Comparison of ENCODE assay signal across 12 mouse cellular contexts in the genomic region with DNA sequence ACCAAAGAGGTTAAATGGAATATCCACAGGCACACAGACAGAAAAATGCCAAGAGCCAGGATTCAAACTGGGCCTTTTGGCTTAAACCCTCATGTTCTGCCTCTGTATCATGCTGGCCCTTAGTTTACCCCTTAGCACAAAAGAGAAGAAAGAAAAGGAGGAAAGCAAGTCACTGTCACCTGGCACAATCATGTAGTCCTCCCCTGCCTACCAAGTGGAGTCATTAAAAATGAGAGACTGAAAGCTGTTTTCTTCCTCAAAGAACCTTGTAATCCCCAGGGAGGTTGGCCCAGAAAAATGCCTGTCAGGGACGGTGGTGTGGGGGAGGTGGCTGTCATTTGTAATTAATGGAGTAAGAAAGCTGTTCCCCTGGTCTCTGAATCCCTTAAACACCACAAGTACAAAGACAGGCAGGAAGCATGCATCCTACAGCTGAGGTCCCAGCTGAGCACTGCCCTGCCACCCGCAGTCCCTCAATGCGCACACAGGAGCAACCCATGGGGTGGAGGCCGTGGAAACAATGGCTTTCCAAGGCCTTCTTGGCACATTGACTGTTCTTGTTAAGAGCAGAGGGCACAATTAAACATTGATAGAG.
A peak's percentile ranks its signal among the peaks of the same experiment; 100 is the strongest.
DNase-seq lines count a peak whose midpoint lies in the region; ATAC-seq and TF ChIP-seq lines count a peak whose summit lies in the region.
"Had no signal": no experiment of that assay in that cellular context is flagged by ENCODE, and none has a peak within 500 bp of the region (broad histone marks: within the 10 kb centered on the region; RNA-seq: fewer than 3 reads in every experiment).

No protein-coding gene starts in this region.

- no peaks in the 10 kb centered on the region for H3K9me3 ChIP-seq in kidney, embryonic 16.5 days (ENCODE audit: low read length)
- no peaks in the 10 kb centered on the region for H3K9me3 ChIP-seq in forebrain, postnatal 0 days (ENCODE audit: low read length)
- no peaks in the 10 kb centered on the region for H3K9me3 ChIP-seq in midbrain, embryonic 12.5 days
- H3K9me3 ChIP-seq: embryonic facial prominence, embryonic 13.5 days; liver, embryonic 15.5 days had no signal

- no peak for DNase-seq in kidney, adult 2 months
- peak; percentile 28 for DNase-seq in forebrain, postnatal 0 days
- DNase-seq in layer of hippocampus, postnatal 36 days, result no peak
- no peak for DNase-seq in spleen, adult 18-20 months
- DNase-seq in right cerebral cortex, postnatal 36 days (ENCODE audit: low spot score in 2 of 2), result no peak
- DNase-seq: cerebellum, adult 11-12 months had no signal

- no peak for TF ChIP-seq CTCF in kidney, adult 2 months (conservative IDR thresholded peaks at IDR 0.05; ENCODE audit: insufficient read depth, insufficient read length, low read depth, low read length)
- no peak for TF ChIP-seq CTCF in forebrain, postnatal 0 days (IDR thresholded peaks at IDR 0.05; ENCODE audit: low read depth)
- no peak for TF ChIP-seq CTCF in olfactory bulb, adult 2 months (IDR thresholded peaks at IDR 0.05; ENCODE audit: insufficient read depth, low read depth, low read length)

- H3K27ac ChIP-seq in kidney, embryonic 16.5 days (ENCODE audit: low read length), result no peak overlapping the region
- H3K27ac ChIP-seq in kidney, adult 2 months (ENCODE audit: insufficient read depth, low read depth, low read length), result no peak overlapping the region
- peak overlapping the region; percentile 62 for H3K27ac ChIP-seq in forebrain, postnatal 0 days (ENCODE audit: low read depth, low read length)
- H3K27ac ChIP-seq in midbrain, embryonic 12.5 days (replicated peaks), result peak overlapping the region; percentile 81
- peak overlapping the region; percentile 85 for H3K27ac ChIP-seq in olfactory bulb, adult 2 months (ENCODE audit: insufficient read depth, low read depth, low read length)
- H3K27ac ChIP-seq: embryonic facial prominence, embryonic 13.5 days; liver, embryonic 15.5 days had no signal

- no peak overlapping the region for H3K4me2 ChIP-seq in kidney, embryonic 16.5 days (replicated peaks; ENCODE audit: low read depth, low read length)
- no peak overlapping the region for H3K4me2 ChIP-seq in forebrain, postnatal 0 days (ENCODE audit: low read depth)
- no peak overlapping the region for H3K4me2 ChIP-seq in midbrain, embryonic 12.5 days (replicated peaks)
- H3K4me2 ChIP-seq: embryonic facial prominence, embryonic 13.5 days; heart, embryonic 11.5 days; liver, embryonic 15.5 days had no signal

- no peak overlapping the region for H3K9ac ChIP-seq in kidney, embryonic 16.5 days (replicated peaks; ENCODE audit: low read length)
- H3K9ac ChIP-seq in forebrain, postnatal 0 days, result no peak overlapping the region
- no peak overlapping the region for H3K9ac ChIP-seq in midbrain, embryonic 12.5 days (replicated peaks)
- H3K9ac ChIP-seq: embryonic facial prominence, embryonic 13.5 days; liver, embryonic 15.5 days had no signal

- WGBS in kidney, embryonic 16.5 days, result 20% methylated on average over 4 of the region's 4 CpGs
- 22% methylated on average over 4 of the region's 4 CpGs for whole genome bisulfite sequencing in kidney, adult 2 months
- 14% methylated on average over 4 of the region's 4 CpGs for whole genome bisulfite sequencing in forebrain, postnatal 0 days
- WGBS in midbrain, embryonic 12.5 days, result 10% methylated on average over 4 of the region's 4 CpGs
- WGBS in olfactory bulb, adult 2 months, result 17% methylated on average over 4 of the region's 4 CpGs

- ATAC-seq in kidney, embryonic 16.5 days (ENCODE audit: low FRiP score, low TSS enrichment), result peak; percentile 54; the same call in 1 of the 2 replicates
- ATAC-seq in forebrain, postnatal 0 days, result peak; percentile 65
- peak; percentile 92 for ATAC-seq in midbrain, embryonic 12.5 days (ENCODE audit: low FRiP score, low read depth)

- no peak for TF ChIP-seq POLR2A in kidney, adult 2 months (IDR thresholded peaks at IDR 0.05; ENCODE audit: low read depth, low read length)
- TF ChIP-seq POLR2A in olfactory bulb, adult 2 months (IDR thresholded peaks at IDR 0.05; ENCODE audit: insufficient read depth, low read depth, low read length), result no peak

- H3K36me3 ChIP-seq in kidney, embryonic 16.5 days (ENCODE audit: insufficient read depth, low read length), result no peaks in the 10 kb centered on the region
- no peaks in the 10 kb centered on the region for H3K36me3 ChIP-seq in kidney, adult 2 months (ENCODE audit: control insufficient read depth, insufficient read depth, low read length)
- H3K36me3 ChIP-seq in forebrain, postnatal 0 days (ENCODE audit: insufficient read depth), result peaks cover 7% of the 10 kb centered on the region; the same call in 1 of the 2 replicates
- no peaks in the 10 kb centered on the region for H3K36me3 ChIP-seq in midbrain, embryonic 12.5 days
- H3K36me3 ChIP-seq: embryonic facial prominence, embryonic 13.5 days; liver, embryonic 15.5 days had no signal

- H3K27me3 ChIP-seq in kidney, embryonic 16.5 days (ENCODE audit: insufficient read depth, low read length), result no peaks in the 10 kb centered on the region
- no peaks in the 10 kb centered on the region for H3K27me3 ChIP-seq in kidney, adult 2 months (replicated peaks; ENCODE audit: control insufficient read depth, insufficient read depth, low read length)
- H3K27me3 ChIP-seq in forebrain, postnatal 0 days (ENCODE audit: insufficient read depth, low read length), result no peaks in the 10 kb centered on the region
- H3K27me3 ChIP-seq in midbrain, embryonic 12.5 days, result no peaks in the 10 kb centered on the region
- H3K27me3 ChIP-seq: embryonic facial prominence, embryonic 13.5 days; liver, embryonic 15.5 days had no signal

- no peak overlapping the region for H3K4me3 ChIP-seq in kidney, embryonic 16.5 days (ENCODE audit: low read length)
- no peak overlapping the region for H3K4me3 ChIP-seq in kidney, adult 2 months (ENCODE audit: insufficient read depth, low read depth, low read length)
- H3K4me3 ChIP-seq in forebrain, postnatal 0 days (ENCODE audit: low read depth, low read length), result no peak overlapping the region
- no peak overlapping the region for H3K4me3 ChIP-seq in midbrain, embryonic 12.5 days
- H3K4me3 ChIP-seq in olfactory bulb, adult 2 months (ENCODE audit: insufficient read depth, low read depth, low read length), result no peak overlapping the region
- H3K4me3 ChIP-seq: embryonic facial prominence, embryonic 13.5 days; liver, embryonic 15.5 days had no signal

- H3K4me1 ChIP-seq in kidney, embryonic 16.5 days (ENCODE audit: insufficient read depth, low read length), result no peaks in the 10 kb centered on the region
- H3K4me1 ChIP-seq in kidney, adult 2 months (ENCODE audit: control insufficient read depth, insufficient read depth, low read length), result no peaks in the 10 kb centered on the region
- peaks cover 7% of the 10 kb centered on the region; the same call in 1 of the 2 replicates for H3K4me1 ChIP-seq in forebrain, postnatal 0 days (ENCODE audit: insufficient read depth)
- peaks cover 21% of the 10 kb centered on the region for H3K4me1 ChIP-seq in midbrain, embryonic 12.5 days
- H3K4me1 ChIP-seq in olfactory bulb, adult 2 months (ENCODE audit: control insufficient read depth, insufficient read depth, low read length), result peaks cover 18% of the 10 kb centered on the region
- H3K4me1 ChIP-seq: embryonic facial prominence, embryonic 13.5 days; liver, embryonic 15.5 days had no signal

Comparison
In these comparisons a context has a peak if more than half of its experiments do, and no peak if none do; other contexts are left out.
1. H3K27ac ChIP-seq: peak in forebrain, postnatal 0 days (single experiment), midbrain, embryonic 12.5 days (single experiment) and olfactory bulb, adult 2 months (single experiment); none in kidney, embryonic 16.5 days (single experiment) and kidney, adult 2 months (single experiment).
2. Peak in every context shown above with its lines, with median percentiles within 50 percentile points of each other: ATAC-seq.